Comparison of ENCODE assay signal across 30 mouse cellular contexts in the genomic region with DNA sequence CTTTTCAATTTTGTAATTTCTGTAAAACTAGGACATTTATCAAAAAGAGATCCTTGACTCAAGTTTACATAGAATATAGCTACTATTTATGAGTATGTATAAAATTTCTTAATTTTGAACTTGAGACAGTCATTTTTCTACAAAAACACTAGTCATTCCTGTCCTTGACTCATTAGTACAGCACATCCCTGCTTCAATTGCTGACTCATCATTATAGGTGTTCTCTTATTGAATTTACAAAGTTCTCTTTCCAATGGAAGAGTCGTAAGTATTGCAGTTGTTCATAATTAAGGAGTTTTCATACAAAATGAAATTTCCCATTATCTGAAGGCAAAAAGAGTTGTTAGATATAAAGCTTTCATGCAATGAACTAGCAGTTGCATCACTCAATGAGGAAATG.
"Had no signal": no experiment of that assay in that cellular context is flagged by ENCODE, and none has a peak within 500 bp of the region (broad histone marks: within the 10 kb centered on the region; RNA-seq: fewer than 3 reads in every experiment).

No protein-coding gene starts in this region.

- H3K27me3 ChIP-seq: heart, embryonic 12.5 days; heart, embryonic 13.5 days; heart, embryonic 15.5 days; hindbrain, embryonic 12.5 days; hindbrain, embryonic 13.5 days; hindbrain, embryonic 15.5 days; intestine, embryonic 15.5 days; kidney, embryonic 15.5 days had no signal

- H3K9me3 ChIP-seq: heart, embryonic 12.5 days; heart, embryonic 13.5 days; heart, embryonic 15.5 days; hindbrain, embryonic 10.5 days; hindbrain, embryonic 12.5 days; hindbrain, embryonic 13.5 days; hindbrain, embryonic 15.5 days; intestine, embryonic 15.5 days; kidney, embryonic 15.5 days had no signal

- DNase-seq: heart, postnatal 10 days; heart, postnatal 14 days; heart, postnatal 36 days; heart, postnatal 4 days; kidney, adult 11 months; kidney, adult 18-20 months; kidney, adult 2 months; kidney, adult 8-10 months; kidney, adult 9 months; kidney, postnatal 10 days; kidney, postnatal 14 days; kidney, postnatal 25 days; kidney, postnatal 36 days; kidney, postnatal 4 days; layer of hippocampus, adult 9-11 months; layer of hippocampus, postnatal 36 days had no signal

- H3K4me1 ChIP-seq: heart, embryonic 12.5 days; heart, embryonic 13.5 days; heart, embryonic 15.5 days; hindbrain, embryonic 10.5 days; hindbrain, embryonic 12.5 days; hindbrain, embryonic 13.5 days; hindbrain, embryonic 15.5 days; intestine, embryonic 15.5 days; kidney, embryonic 15.5 days had no signal

- H3K4me3 ChIP-seq: heart, embryonic 12.5 days; heart, embryonic 13.5 days; heart, embryonic 15.5 days; hindbrain, embryonic 10.5 days; hindbrain, embryonic 12.5 days; hindbrain, embryonic 13.5 days; hindbrain, embryonic 15.5 days; intestine, embryonic 15.5 days; kidney, embryonic 15.5 days; layer of hippocampus, adult 2 months; left cerebral cortex, adult 2 months had no signal

- H3K27ac ChIP-seq: heart, embryonic 13.5 days; heart, embryonic 15.5 days; hindbrain, embryonic 10.5 days; hindbrain, embryonic 12.5 days; hindbrain, embryonic 13.5 days; hindbrain, embryonic 14.5 days; hindbrain, embryonic 15.5 days; hindbrain, postnatal 0 days; intestine, embryonic 15.5 days; kidney, embryonic 15.5 days; kidney, postnatal 0 days; layer of hippocampus, adult 2 months; left cerebral cortex, adult 2 months had no signal

- H3K9ac ChIP-seq: heart, embryonic 12.5 days; heart, embryonic 13.5 days; heart, embryonic 15.5 days; hindbrain, embryonic 12.5 days; hindbrain, embryonic 13.5 days; hindbrain, embryonic 14.5 days; hindbrain, embryonic 15.5 days; intestine, embryonic 15.5 days; kidney, embryonic 15.5 days had no signal

- H3K36me3 ChIP-seq: heart, embryonic 12.5 days; heart, embryonic 13.5 days; heart, embryonic 15.5 days; hindbrain, embryonic 10.5 days; hindbrain, embryonic 12.5 days; hindbrain, embryonic 13.5 days; hindbrain, embryonic 15.5 days; intestine, embryonic 15.5 days; kidney, embryonic 15.5 days had no signal
